Mouse (Mus musculus) kidney, embryonic 15.5 days (tissue): ENCODE measurements at regions not wholly inside any gene's neighbourhood (a gene's known extent, or its start where the extent isn't known, plus 50 kb on each side); places are given as distances from the start of the nearest gene placed in this dataset.
"Not testable (repeated sequence)": the region's sequence is repeated elsewhere in the genome, so short reads cannot be mapped to it uniquely, and the experiment has no call there.

Source experiments
- ATAC-seq: fragments of 200-750 bp; cut with Nextera tagmentation; replicated peaks from 2 replicates; pipeline ENCODE4 v1.8.0; 2017; ENCODE audit warnings: moderate TSS enrichment; ENCODE audit not compliant: low FRiP score
- H3K27ac ChIP-seq: fragments of 300-500 bp; sonication (generic); 2 replicates; pipeline ENCODE4 v1.5.1; 2015; ENCODE audit warnings: mild to moderate bottlenecking, inconsistent platforms
- H3K27me3 ChIP-seq: fragments of 300-500 bp; sonication (generic); 2 replicates; pipeline ENCODE4 v1.6.1; 2015; ENCODE audit warnings: inconsistent platforms
- H3K36me3 ChIP-seq: fragments of 300-500 bp; sonication (generic); 2 replicates; pipeline ENCODE4 v1.6.1; 2015; ENCODE audit warnings: inconsistent platforms
- H3K4me1 ChIP-seq: fragments of 300-500 bp; sonication (generic); 2 replicates; pipeline ENCODE4 v1.6.1; 2015; ENCODE audit warnings: inconsistent platforms
- H3K4me2 ChIP-seq: fragments of 300-500 bp; sonication (generic); 2 replicates; pipeline ENCODE4 v1.6.1; 2015; ENCODE audit warnings: moderate library complexity, mild to moderate bottlenecking, inconsistent platforms
- H3K4me3 ChIP-seq: fragments of 300-500 bp; sonication (generic); replicated peaks from 2 replicates; pipeline ENCODE4 v1.5.1; 2015; ENCODE audit warnings: mild to moderate bottlenecking, inconsistent platforms
- H3K9ac ChIP-seq: fragments of 300-500 bp; sonication (generic); 2 replicates; pipeline ENCODE4 v1.6.1; 2015; ENCODE audit warnings: mild to moderate bottlenecking, inconsistent platforms
- H3K9me3 ChIP-seq: fragments of 300-500 bp; sonication (generic); replicated peaks from 2 replicates; pipeline ENCODE4 v1.6.1; 2016; ENCODE audit warnings: inconsistent platforms
- WGBS: fragments of 180-500 bp; shearing (Covaris S2); methylation state at CpG from one replicate; pipeline ENCODE4 v1.1.7; 2015; ENCODE audit warnings: mixed read lengths; 5-methylcytosine and 5-hydroxymethylcytosine counted together

DNA sequence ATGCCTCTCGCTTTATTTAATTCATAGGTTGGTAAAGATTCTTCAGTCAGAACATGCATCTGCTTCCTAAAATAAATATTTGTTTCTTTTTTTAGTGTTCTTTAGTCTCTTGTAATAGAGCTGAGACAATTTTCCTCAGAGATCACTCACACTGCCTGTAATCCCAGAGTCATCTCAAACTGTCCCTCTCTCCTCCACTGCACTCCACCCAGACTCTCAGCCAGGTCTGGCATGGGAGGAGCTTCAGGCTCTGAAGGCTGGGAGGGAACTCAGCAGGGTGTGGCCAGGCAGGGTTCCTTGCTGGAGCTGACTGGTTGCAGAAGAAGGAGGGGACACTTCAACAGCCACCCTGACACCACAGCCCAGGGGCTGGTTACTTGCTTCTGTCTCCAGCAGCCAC, 524.8 kb downstream of the Dad1 start:
- not testable (repeated sequence) for H3K9ac ChIP-seq, H3K4me2 ChIP-seq, H3K9me3 ChIP-seq, H3K27ac ChIP-seq, ATAC-seq, H3K36me3 ChIP-seq, H3K27me3 ChIP-seq, H3K4me3 ChIP-seq, H3K4me1 ChIP-seq
- no CpG with 5 or more reads among the region's 1 CpGs for WGBS

DNA sequence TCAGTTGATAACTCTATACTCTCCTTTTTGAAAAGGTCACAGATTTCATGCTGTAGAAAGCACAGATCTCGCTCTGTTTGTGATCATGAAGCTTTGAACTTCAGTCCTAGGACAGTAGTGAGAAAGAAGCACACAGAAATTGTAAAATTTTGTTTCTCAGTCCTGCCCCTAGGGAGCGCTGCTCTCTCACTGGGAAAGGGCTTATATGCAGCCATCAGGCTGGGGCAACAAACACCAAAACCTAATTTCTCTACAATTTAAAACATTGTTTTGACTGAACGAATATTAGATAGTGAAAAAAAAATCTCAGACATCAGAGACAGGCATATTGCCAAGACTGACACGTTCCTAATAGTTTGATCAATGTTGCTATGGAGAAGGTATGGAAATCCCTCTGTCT, 527.0 kb downstream of the Dad1 start:
- not testable (repeated sequence) for H3K9ac ChIP-seq, H3K4me3 ChIP-seq, H3K27me3 ChIP-seq, ATAC-seq, H3K27ac ChIP-seq, H3K4me1 ChIP-seq, H3K36me3 ChIP-seq, H3K9me3 ChIP-seq, H3K4me2 ChIP-seq
- WGBS: 69% methylated on average over 2 of the region's 4 CpGs

DNA sequence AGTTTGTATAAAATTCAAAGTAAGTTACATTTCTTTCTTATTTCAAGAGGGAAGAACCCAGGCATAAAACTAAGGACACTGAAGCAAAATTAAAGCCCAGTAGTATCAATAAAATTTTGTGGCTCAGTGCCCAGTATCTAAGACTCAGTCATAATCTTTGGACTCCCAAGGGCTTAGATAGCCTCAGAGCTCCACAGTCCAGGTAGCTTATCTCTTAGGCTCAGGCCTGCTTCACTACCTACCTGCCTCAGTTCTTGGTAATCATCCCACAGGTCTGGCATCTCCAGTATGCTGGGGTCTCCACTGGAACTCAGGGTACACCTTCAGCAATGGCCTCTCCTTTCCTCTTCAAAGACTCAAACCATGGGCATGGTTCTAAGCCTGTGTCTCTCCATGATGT, 530.3 kb downstream of the Dad1 start:
- H3K4me3 ChIP-seq, H3K27me3 ChIP-seq, ATAC-seq, H3K36me3 ChIP-seq, H3K4me2 ChIP-seq, H3K4me1 ChIP-seq, H3K9me3 ChIP-seq, H3K27ac ChIP-seq, H3K9ac ChIP-seq: not testable (repeated sequence)

DNA sequence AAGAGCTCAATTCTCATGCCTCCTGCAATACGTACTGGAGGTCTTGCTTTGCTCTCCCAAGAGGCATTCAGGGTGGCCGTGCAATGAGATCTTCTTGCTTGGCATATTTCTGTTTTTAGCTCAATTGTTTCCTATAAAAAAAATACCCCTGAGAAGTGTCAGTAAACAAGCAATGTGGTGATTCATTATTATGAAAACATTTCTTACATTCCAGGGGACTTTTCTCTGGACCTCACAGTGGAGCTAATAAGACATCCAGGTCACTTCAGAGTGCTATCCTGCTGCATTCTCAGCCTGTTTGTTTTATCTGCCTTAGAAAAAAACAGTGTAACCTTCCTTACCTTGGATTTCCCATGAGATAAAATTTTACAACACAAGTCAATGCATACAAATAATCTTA, 532.0 kb downstream of the Dad1 start:
- 63% methylated on average over 2 of the region's 2 CpGs for whole genome bisulfite sequencing
- H3K4me1 ChIP-seq, ATAC-seq: not testable (repeated sequence)

DNA sequence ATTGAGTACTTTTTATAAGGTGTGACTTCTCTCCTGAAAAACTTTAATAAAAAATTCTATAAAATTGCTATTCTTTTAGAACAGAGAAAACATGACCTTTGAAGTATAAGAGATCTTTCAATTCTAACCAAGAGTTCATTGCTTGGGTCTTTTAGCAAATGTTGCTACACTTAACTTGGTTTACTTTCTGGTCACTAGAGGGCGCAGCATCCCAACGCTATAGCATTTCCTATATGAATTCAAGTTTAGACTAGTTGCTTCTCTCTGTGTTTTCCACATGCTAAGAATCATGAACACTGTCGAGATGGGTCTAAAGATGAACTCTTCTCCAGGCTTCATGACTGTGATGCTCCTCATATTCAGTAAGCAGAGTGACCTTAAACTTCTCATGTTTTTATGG, 544.3 kb downstream of the Dad1 start:
- not testable (repeated sequence) for H3K27ac ChIP-seq, ATAC-seq, H3K9me3 ChIP-seq, H3K4me1 ChIP-seq, H3K4me2 ChIP-seq, H3K27me3 ChIP-seq, H3K36me3 ChIP-seq, H3K4me3 ChIP-seq, H3K9ac ChIP-seq
- 6% methylated on average over 3 of the region's 3 CpGs for WGBS

More for the DNA sequence above, 532.0 kb downstream of the Dad1 start:
- H3K4me2 ChIP-seq, H3K9me3 ChIP-seq, H3K27me3 ChIP-seq, H3K27ac ChIP-seq, H3K9ac ChIP-seq, H3K4me3 ChIP-seq, H3K36me3 ChIP-seq: not testable (repeated sequence)

DNA sequence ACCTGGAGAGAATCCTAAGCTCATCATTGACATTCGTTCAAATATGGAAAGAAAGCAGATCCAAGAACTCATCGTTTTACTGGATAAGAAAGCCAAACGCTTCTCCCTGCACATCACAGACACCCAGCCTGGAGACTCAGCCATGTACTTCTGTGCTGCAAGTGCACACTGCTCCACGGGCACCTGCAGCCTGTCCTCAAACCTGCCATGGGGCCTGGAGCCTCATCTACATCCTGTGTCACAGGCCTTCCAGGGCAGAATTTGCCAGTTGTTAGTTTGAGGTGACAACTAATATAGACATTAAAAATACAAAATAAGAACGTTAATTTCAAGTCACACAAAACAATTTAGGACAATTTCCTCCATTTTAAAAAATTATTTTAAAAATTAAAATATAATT, 549.6 kb downstream of the Dad1 start:
- H3K27me3 ChIP-seq, H3K4me3 ChIP-seq, H3K4me2 ChIP-seq, H3K27ac ChIP-seq, H3K9ac ChIP-seq, H3K9me3 ChIP-seq, ATAC-seq, H3K36me3 ChIP-seq, H3K4me1 ChIP-seq: not testable (repeated sequence)
- WGBS: 82% methylated on average over 5 of the region's 5 CpGs

DNA sequence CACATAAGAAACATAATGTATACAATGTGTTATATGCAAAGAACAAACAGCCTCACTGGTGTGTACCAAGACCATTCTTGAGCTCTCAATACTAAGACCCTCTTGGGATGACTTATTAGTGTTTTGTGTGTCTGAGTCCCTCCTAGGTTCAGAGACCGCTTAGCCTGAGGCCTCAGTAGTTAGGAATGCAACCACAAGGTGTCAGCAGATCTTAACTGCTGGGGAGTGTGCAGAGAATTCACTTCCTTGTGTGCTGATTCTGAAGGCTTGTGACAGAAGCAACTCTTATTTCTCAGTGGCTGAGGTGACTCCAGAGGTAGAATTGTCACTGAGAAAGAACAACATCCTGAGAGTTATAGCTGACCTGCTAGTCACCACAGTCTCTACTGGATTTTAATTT, 550.3 kb downstream of the Dad1 start:
- not testable (repeated sequence) for H3K9me3 ChIP-seq, H3K36me3 ChIP-seq, H3K4me3 ChIP-seq, H3K4me2 ChIP-seq, ATAC-seq, H3K27ac ChIP-seq, H3K27me3 ChIP-seq, H3K4me1 ChIP-seq, H3K9ac ChIP-seq
- WGBS: 46% methylated on average over 1 of the region's 1 CpGs

DNA sequence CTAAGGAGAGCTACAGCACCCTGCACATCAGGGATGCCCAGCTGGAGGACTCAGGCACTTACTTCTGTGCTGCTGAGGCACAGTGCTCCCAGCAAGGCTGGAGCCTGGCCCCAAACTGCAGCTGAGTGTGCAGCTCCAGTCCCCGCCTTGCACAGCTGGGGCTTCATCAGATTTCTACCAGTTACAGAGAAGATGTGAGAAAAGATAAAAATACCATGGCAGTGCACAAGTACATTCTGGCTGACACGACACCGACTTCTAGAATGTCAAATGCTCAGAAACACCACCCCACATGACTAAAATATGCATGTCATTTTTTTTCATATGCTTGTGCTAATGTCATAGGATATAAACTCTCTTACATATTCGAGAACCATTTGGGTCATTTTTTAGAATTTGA, 569.8 kb downstream of the Dad1 start:
- not testable (repeated sequence) for H3K4me2 ChIP-seq, H3K9me3 ChIP-seq, H3K4me1 ChIP-seq, H3K27ac ChIP-seq, H3K27me3 ChIP-seq, H3K4me3 ChIP-seq, ATAC-seq, H3K9ac ChIP-seq, H3K36me3 ChIP-seq
- 68% methylated on average over 4 of the region's 4 CpGs for WGBS

DNA sequence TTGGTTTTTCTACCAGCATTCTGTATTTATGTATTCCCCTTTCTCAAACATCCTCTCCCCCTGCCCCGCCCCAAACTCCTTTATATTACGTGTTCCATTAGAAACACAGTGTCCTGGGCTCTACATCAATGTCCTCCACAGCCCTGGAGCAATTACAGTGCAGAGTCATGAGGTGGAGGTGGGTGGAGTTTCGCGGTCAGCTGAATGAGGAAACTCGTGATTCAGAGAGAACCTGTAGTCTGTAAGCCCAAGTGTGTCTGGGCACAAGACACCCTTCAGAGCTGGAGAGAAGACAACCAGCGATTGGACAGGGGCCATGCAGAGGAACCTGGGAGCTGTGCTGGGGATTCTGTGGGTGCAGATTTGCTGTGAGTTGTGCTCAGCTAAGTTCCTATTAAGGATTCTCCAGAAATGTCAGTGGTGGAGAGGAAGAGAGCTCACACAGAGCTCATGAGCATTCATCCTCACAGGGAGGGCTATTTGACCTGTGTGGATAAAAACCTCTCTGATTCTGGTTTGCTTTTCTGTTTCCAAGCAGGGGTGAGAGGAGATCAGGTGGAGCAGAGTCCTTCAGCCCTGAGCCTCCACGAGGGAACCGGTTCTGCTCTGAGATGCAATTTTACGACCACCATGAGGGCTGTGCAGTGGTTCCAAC, 570.4 kb downstream of the Dad1 start:
- H3K4me1 ChIP-seq, H3K9me3 ChIP-seq, H3K9ac ChIP-seq, H3K4me2 ChIP-seq, H3K4me3 ChIP-seq, H3K27me3 ChIP-seq, H3K27ac ChIP-seq, ATAC-seq, H3K36me3 ChIP-seq: not testable (repeated sequence)
- WGBS: 50% methylated on average over 9 of the region's 9 CpGs

DNA sequence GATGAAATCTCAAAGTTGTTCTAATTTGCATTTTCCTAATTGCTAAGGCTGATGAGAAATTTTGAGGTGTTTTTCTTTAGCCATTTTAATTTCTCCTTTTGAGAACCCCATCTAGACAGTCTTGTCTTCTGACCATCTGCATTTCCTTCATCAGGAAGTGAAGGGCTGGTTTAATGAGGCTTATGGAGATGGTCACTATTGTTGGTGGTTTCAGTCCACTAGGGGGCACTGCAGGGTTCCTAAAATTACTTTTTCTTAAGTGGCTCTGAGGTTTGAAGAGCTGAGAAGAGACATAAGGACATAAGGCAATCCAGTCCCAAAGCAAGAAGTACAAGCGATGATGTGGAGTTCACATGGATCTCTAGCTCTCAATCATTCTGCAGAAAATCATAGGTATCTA, 571.2 kb downstream of the Dad1 start:
- not testable (repeated sequence) for H3K36me3 ChIP-seq, H3K9ac ChIP-seq, H3K4me3 ChIP-seq, H3K9me3 ChIP-seq, H3K27me3 ChIP-seq, H3K4me1 ChIP-seq, ATAC-seq, H3K27ac ChIP-seq, H3K4me2 ChIP-seq
- WGBS: 97% methylated on average over 1 of the region's 1 CpGs

DNA sequence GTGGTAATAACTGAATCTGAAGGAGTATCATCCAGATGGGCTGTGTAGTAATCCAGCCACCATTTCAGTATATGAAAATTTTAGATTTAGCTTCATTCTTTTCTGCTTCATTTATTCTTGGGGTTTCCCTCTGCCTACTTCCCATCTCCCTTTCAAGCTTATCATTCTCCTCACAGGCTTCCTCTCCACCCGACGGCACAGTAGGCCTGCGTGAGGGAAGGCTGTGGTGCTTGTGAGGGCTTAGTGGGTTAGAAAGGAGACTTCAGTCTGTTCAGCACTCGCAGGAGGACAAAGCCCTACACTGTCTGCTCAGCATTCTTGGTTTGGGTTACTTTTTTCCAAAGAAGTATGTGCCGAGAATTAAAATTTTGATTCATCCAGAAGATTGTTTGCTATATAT, 572.6 kb downstream of the Dad1 start:
- not testable (repeated sequence) for H3K36me3 ChIP-seq, H3K27ac ChIP-seq, H3K4me3 ChIP-seq, H3K27me3 ChIP-seq, H3K4me1 ChIP-seq, H3K9ac ChIP-seq, H3K9me3 ChIP-seq, H3K4me2 ChIP-seq, ATAC-seq
- 87% methylated on average over 5 of the region's 5 CpGs for WGBS

DNA sequence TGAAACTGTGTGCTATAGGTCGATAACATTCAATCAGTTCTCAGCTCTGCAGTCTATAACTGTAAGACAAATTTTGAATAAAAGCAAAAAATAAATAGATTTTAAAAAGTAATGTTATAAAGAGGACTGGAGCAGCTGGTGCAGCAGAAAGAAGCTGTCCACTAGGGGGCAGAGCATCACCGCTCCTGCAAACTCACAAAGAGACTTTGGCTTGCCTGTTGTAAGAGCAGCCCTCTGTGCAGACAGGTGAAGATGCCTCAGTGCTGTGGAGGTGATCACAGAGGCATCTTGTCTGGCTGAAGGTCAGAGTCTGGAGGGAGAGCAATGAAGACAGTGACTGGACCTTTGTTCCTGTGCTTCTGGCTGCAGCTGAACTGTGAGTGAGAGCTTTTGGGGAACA, 588.2 kb downstream of the Dad1 start:
- H3K9ac ChIP-seq, H3K36me3 ChIP-seq, ATAC-seq, H3K27ac ChIP-seq, H3K4me3 ChIP-seq, H3K27me3 ChIP-seq, H3K4me2 ChIP-seq, H3K9me3 ChIP-seq, H3K4me1 ChIP-seq: not testable (repeated sequence)
- 16% methylated on average over 2 of the region's 2 CpGs for WGBS

DNA sequence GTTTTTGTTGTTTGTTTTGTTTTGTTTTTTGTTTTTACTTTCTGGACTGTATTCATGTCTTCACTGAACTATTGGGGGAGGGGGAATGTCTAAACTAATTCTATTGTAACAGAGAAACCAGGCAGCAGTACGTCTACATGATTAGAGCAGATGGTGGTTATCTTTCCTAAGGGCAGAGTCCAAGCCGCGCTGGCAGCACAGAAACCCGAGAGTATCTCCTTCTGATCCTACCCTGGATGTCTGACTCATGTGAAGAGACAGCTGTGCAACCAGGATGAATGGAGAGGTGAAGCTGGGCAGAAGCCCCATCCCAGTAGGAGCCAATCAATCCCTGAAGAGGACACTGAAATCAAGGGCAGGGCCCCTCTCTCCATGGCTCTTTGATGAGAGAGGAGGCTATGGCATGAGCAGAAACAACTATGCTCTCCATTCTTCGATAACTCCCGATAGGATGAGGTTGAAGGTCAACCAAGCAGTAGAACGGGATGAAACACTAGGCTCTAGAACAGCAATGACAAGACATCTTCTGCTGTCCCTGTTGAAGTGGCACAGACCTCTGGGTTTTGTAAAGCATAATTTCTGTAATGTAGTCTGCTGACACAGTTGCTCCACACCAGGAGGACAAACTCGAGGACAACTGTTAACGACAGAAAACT, 591.1 kb downstream of the Dad1 start:
- not testable (repeated sequence) for H3K27ac ChIP-seq, H3K4me3 ChIP-seq, H3K9ac ChIP-seq, ATAC-seq, H3K36me3 ChIP-seq, H3K4me2 ChIP-seq, H3K27me3 ChIP-seq, H3K4me1 ChIP-seq, H3K9me3 ChIP-seq
- WGBS: 78% methylated on average over 9 of the region's 9 CpGs
